Mouse (Mus musculus) heart, postnatal 36 days (tissue): ENCODE measurements at regions not wholly inside any gene's neighbourhood (a gene's known extent, or its start where the extent isn't known, plus 50 kb on each side); places are given as distances from the start of the nearest gene placed in this dataset.

ENCODE experiments used
- DNase-seq, 2 experiments: peaks; one replicate each; pipeline ENCODE4 v3.0.0; 2021 to 2022
- intact Hi-C: fragments of 180-260 bp; cut with DNase I; formaldehyde crosslinking; loops from one replicate; pipeline ENCODE4 v1.15.1; 2025

DNA sequence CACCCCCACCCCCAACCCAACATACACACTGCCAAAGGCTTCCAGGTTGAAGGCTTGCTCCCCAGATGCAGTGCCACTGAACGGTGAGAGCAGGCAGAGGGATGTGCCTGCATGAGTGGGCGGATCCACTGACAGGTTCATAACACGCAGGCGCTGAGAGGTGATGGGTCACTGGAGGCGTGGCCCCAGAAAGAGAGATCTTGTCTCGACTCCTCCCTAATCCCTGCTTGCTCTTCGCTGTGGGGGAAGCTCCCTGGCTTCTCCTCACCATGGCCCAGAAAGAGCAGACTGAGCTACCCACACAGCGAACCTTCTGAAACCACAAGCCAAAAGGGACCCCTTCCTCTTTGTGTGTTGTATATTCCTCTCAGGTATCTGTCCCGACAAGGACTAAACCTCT is 470.6 kb upstream of the Tbx3 start:
- intact Hi-C loops: no loop called here
- no peak for DNase-seq

DNA sequence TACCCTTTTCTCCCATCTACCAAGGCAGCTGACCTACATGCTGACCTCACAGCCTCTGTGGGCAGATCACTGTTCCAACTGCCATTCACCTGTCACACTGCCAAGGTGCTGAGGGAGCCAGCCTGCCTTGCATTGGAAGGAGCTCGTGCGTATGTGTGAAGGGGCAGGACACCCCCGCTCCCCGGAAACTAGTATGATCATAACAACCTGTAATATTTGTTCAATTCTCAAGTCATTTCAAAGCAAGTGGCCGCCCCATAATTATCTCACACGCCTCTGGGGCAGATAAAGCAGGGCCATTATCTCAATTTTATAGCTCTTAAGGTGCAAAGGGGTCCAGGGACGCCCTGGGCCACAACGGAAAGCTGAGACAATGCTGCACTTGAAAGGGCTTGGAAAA is 469.2 kb upstream of the Tbx3 start:
- intact Hi-C loops: no loop called here
- no peak for DNase-seq

DNA sequence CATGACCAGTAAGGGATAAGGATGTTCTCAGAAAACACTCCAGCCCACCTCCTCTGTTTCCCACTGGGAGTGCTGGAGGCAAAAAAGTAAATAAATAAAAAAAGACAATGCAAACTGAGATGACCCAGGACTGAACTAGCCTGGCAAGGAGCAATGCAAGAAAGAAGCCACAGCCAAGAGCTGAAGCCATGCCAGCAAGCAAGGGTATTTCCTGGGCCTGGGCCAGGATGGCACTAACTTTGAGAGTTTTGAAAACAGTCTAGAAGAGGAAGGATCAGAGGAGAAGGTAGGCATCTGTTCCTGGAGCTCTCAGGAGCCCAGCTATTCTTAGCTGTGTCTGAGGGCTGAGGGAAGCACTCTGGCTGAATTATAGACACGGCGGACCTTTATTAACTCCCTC is 465.7 kb upstream of the Tbx3 start:
- intact Hi-C loops: no loop called here
- DNase-seq: no peak

DNA sequence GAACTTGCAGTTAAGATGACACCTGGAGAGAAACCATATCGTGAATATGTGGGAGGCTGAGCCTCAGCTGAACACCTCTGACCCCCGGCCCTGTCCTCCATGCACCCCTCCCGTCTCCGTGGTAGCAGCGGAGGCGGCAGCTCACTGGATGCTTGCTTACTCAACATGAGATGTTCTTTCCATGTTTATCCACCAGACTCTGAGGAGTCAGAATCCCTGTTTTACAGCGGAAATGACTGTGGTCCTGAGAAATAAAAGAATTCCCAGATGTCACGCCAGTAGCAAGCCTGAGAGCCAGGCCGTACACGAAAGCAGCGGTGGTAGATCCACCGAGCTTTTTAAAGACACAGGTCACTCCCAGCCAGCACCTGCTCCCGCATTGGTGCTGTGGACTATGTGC is 462.4 kb upstream of the Tbx3 start:
- intact Hi-C loops: no loop called here
- DNase-seq: no peak

GRCm38 (mm10) chr5:119213196-119213595 is 457.3 kb upstream of the Tbx3 start:
- intact Hi-C loops: no loop called here
- DNase-seq: no peak

- intact Hi-C loops: no loop called here
- no peak for DNase-seq
These were observed 456.6 kb upstream of the Tbx3 start for GRCm38 (mm10) chr5:119213692-119214357.

DNA sequence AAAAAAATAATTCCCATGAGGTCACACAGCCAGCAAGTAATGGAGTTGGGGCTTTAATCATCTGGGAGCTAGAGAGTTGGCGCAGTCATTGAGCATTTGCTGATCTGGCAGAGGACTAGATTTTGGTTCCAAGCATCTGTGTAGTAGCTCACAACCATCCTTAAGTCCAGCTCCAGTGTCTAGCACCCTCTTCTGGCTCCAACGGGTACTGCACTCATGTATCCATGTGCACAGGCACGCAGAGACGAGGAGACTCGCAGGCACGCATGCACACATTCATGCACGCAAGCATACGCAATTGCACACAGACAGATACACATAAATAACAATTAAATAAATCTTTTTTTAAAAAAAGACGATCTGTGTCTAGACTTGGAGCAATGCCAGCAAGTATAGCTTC is 455.5 kb upstream of the Tbx3 start:
- intact Hi-C loops: no loop called here

GRCm38 (mm10) chr5:119215364-119215763 is 455.1 kb upstream of the Tbx3 start:
- intact Hi-C loops: no loop called here
- no peak for DNase-seq

More for the DNA sequence above, 455.5 kb upstream of the Tbx3 start:
- no peak for DNase-seq

DNA sequence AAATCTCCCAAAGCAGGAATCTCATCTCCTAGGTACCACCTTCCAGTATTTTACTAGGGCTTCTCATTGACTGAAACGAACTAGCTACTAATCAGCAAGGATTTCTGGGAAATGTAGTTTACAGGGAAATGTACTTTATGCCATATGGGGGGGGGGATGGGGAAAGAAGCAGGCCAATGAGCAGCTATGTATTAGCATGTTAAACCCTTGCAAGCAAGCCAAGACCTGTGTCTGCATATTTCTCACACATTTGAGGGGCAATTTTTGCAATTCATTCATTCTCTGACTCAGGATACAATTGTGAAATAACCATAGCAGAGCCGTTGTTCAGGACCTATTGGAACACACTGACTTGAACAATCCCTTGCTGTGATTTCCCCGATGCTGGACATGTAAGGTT is 454.3 kb upstream of the Tbx3 start:
- DNase-seq: no peak
- intact Hi-C loops: no loop called here

- no peak for DNase-seq
- intact Hi-C loops: no loop called here
These were observed 453.4 kb upstream of the Tbx3 start for GRCm38 (mm10) chr5:119217077-119217476.

DNA sequence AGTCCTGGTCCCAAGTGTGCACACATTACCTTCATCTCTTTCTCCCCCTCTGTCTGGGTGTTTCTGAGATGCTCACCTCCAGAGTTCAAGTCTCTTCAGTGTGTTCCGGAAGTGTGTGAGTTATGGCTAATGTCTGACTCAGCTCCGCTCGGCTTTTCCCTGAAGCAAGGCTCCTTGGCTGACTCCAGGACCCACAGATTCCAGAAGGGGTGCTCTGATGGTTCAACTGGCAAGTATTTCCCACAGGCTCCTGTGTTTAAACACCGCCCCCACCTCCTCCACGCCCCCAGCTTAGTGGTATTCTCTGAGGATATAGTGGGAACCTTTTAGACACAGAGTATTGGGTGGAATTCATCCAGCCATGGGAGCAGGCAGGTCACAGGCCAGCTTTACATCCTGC is 441.8 kb upstream of the Tbx3 start:
- DNase-seq: no peak
- intact Hi-C loops: no loop called here

DNA sequence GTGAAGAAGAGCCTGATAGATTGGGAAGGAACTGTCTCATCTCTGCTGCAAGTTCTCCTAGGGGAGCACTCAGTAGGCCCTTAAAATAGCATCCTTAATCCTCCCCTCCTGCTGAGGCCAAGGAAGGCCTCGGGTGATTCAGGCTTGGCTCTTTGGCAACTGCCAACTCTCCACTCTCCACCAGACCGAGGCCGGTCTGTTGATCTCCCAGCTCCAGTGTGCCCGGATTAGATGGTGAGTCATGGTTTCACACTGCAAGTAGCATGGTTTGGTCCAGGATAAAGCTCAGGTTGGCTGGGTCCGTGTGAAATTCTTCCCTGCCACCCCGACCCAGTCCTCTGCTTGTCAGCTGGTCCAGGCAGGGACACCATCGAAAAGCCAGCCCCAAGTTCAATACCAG is 437.5 kb upstream of the Tbx3 start:
- DNase-seq: no peak
- intact Hi-C loops: no loop called here

GRCm38 (mm10) chr5:119235884-119236283 is 434.6 kb upstream of the Tbx3 start:
- intact Hi-C loops: no loop called here
- no peak for DNase-seq

DNA sequence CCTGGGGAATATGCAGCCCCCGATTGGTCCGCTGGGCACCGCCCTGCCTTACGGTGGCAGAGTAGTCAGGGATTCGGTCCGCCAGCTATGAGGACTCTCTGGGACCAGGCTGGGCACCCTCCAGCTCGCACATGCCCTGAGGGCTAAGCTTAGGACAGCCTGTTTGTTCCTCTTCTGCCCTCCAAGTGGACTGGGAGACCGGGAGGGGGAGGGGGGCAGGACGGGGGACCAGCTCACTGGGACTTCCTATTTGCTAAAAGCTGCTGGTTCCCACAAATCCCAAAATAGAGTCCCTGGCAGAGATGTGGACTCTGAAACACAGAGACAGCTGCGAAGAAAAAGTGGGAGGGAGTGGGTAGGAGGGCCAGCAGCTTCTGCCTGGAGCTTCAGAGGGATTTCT is 423.6 kb upstream of the Tbx3 start:
- peak; percentile 30 to 34 for DNase-seq
- intact Hi-C loops: no loop called here

DNA sequence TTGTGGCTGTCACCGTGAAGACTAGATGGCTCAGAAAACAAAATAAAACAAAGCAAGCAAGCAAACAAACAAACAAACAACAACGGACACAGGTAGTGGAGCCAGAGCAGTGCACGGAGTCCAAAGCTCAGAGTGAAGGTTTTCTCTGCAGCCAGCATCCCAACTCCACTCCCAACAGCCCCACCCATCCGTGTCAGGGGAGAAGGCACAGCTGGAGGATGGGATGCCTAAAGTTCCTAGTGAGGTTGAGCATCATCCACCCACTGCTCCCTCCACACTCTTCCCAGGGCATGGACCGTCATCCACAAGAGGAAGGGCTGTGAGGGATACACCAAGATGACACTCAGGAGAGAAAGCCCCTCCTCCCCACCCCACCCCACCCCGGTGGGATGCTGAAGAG is 421.8 kb upstream of the Tbx3 start:
- intact Hi-C loops: no loop called here
- no peak for DNase-seq

DNA sequence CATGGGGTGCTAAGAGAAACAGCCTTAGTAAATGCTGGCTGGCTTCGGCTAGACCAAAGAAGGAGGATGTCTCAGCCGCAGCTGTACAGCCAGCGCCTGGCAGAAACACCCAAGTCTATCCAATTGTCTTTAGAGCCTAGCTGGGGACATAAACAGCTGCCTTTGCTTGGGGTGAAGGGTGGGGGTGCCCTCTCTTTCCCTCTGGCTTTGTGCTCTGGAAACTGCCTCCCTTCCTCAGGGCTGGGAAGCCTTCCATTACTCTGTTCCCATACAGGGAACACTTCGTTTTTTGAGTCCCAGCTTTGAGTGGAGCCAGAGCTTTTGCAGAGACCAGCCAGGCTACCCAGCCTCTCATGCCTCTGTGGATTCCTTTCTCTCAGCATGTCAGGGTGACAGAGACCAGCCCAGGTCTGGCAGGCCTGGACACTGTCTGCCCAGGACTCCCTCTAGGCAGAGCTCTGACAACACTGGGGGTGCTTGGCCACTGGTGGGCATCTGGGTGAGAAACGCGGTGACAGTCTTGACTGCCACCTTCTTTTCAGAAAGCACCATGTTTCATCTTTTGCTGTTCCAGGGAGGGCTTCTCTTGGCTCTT is 421.2 kb upstream of the Tbx3 start:
- intact Hi-C loops: no loop called here
- no peak for DNase-seq

- DNase-seq: no peak
- intact Hi-C loops: no loop called here
These were observed 419.0 kb upstream of the Tbx3 start for GRCm38 (mm10) chr5:119251311-119252047.

GRCm38 (mm10) chr5:119257374-119258120 is 412.9 kb upstream of the Tbx3 start:
- DNase-seq: no peak
- intact Hi-C loops: no loop called here

DNA sequence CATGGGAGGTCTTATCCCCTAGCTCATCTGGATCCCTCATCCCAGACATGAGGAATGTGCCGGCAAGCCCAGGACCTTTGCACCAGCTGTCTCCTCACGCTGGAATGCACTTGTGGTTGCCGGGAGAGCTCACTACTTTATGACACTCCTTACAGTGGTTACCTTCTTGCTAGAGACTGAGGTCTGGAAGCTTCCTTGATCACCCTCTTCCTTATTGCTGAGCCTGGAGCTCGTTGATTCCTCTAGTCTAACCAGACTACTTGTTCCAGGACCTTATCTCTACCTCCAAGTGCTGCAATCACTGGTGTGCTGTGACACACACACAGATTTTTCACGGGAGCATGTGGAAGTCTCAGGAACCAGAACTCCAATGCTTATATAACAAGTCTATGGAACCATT is 411.6 kb upstream of the Tbx3 start:
- no peak for DNase-seq
- intact Hi-C loops: no loop called here

DNA sequence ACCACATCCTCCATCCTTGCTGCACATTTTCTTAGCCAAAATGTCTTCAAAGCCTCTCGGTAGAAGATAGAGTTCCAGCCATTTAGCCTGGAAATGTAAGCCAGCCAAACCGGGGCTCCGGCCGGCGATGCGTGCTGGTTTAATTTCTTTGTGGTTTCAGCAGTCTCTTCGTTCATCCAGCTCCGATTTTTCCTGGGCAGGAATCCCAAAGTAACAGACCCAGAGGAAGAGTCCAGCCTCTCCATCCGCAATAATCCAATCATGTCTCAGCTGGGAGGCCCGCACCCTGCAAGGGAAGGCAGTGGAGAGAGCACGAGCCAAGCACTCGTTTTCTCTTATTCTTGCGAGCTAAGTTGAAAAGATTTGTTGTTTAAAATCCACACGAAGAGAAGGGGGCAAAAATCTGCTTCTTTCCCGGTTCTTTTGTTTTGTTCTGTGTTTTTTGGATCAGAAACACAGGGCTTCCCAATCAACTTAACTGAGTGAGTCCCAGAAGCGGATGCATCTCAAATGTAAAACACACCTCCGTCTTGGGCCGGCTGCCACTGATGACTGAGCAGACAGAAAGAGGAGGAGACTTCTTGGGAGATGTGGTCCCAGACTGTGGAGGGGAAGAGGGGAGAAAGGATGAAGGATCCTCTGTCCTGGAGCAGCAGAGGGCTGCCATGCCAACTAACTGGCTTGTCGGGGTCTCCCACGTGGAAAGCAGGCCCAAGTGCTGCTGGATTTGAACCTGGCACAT is 405.1 kb upstream of the Tbx3 start:
- intact Hi-C loops: no loop called here
- DNase-seq: peak; percentile 17 to 40
